Mouse (Mus musculus) erythroid progenitor cell, adult 5-6 weeks (primary cell): ENCODE data around the gene Gm28635. TPM values are rescaled to one million over a fixed set of nuclear protein-coding genes. Genes with fewer than 3 reads are reported as not detected.

Experiments used
- ATAC-seq: replicated peaks from 2 replicates; pipeline ENCODE4 v1.8.0; 2016; ENCODE audit warnings: moderate number of reproducible peaks, mild to moderate bottlenecking, moderate TSS enrichment, inconsistent platforms; ENCODE audit not compliant: poor library complexity, low FRiP score, severe bottlenecking
- total RNA-seq, 2 experiments: library from RNA; stranded (forward) in 1 of 2; stranded (reverse) in 1 of 2; fragments of 150-400 nt in 1 of 2; fragments of 186-747, 209-891 nt in 1 of 2; gene quantifications; 2 replicates each; pipeline versions ENCODE4 v1.2.3 to v1.2.4; 2015 to 2017; ENCODE audit warnings: low replicate concordance in 2 of 2

Gene Gm28635
- total RNA-seq, 2 experiments from 2014 or later = 1.1 TPM; not detected in 1

- no peak for ATAC-seq
Measured at GRCm38 (mm10) chr2:84647051-84647568, 30.7 kb downstream of the Gm28635 start.

GRCm38 (mm10) chr2:84646138-84646537, 31.7 kb downstream of the Gm28635 start:
- ATAC-seq = no peak

- ATAC-seq = no peak
Measured at GRCm38 (mm10) chr2:84640833-84641232, 37.0 kb downstream of the Gm28635 start.

- no peak for ATAC-seq
Measured at GRCm38 (mm10) chr2:84638428-84639220, 39.2 kb downstream of the Gm28635 start.

- no peak for ATAC-seq
Measured at GRCm38 (mm10) chr2:84637452-84638165, 40.2 kb downstream of the Gm28635 start.

- no peak for ATAC-seq
Measured at GRCm38 (mm10) chr2:84636231-84636741, 41.6 kb downstream of the Gm28635 start.

- ATAC-seq = no peak
Measured at GRCm38 (mm10) chr2:84635611-84636010, 42.2 kb downstream of the Gm28635 start.

GRCm38 (mm10) chr2:84634934-84635482, 42.8 kb downstream of the Gm28635 start:
- ATAC-seq = no peak

GRCm38 (mm10) chr2:84634006-84634405, 43.8 kb downstream of the Gm28635 start:
- ATAC-seq = no peak

- ATAC-seq = 0 out of 2 replicates have a peak, but pooled peaks have one; percentile 10
Measured at GRCm38 (mm10) chr2:84632999-84633398, 44.8 kb downstream of the Gm28635 start.

GRCm38 (mm10) chr2:84632001-84632400, 45.8 kb downstream of the Gm28635 start:
- no peak for ATAC-seq

- ATAC-seq = no peak
Measured at GRCm38 (mm10) chr2:84627036-84627435, 50.8 kb downstream of the Gm28635 start.

- no peak for ATAC-seq
Measured at GRCm38 (mm10) chr2:84626366-84626975, 51.4 kb downstream of the Gm28635 start.

- ATAC-seq = no peak; the same call in 1 of the 2 replicates
Measured at GRCm38 (mm10) chr2:84624201-84624600, 53.6 kb downstream of the Gm28635 start.

GRCm38 (mm10) chr2:84623428-84624119, 54.3 kb downstream of the Gm28635 start:
- ATAC-seq = no peak

- ATAC-seq = no peak
Measured at GRCm38 (mm10) chr2:84622668-84623067, 55.2 kb downstream of the Gm28635 start.

GRCm38 (mm10) chr2:84619646-84620340, 58.0 kb downstream of the Gm28635 start:
- no peak for ATAC-seq

GRCm38 (mm10) chr2:84618914-84619313, 58.9 kb downstream of the Gm28635 start:
- ATAC-seq = no peak
